Mouse (Mus musculus): Measurements from ENCODE around the gene Ovol1.

GRCm38 (mm10) chr19:5605126-5605525, 44.7 kb upstream of the Ovol1 start:
- TF ChIP-seq E2F4 (IDR thresholded peaks at IDR 0.05; ENCODE audit: insufficient read depth) (no peak), POLR2AphosphoS2 (IDR thresholded peaks at IDR 0.05; ENCODE audit: insufficient read length, low read depth) (no peak), USF1 (IDR thresholded peaks at IDR 0.05; ENCODE audit: low read depth) (no peak)
